Comparison of ENCODE assay signal across 8 mouse cellular contexts in genomic region chr11:23307566-23307920, GRCm38 (mm10). TPM values are rescaled to one million over a fixed set of nuclear protein-coding genes. Genes with fewer than 3 reads are reported as not detected.
DNase-seq lines count a peak whose midpoint lies in the region; ATAC-seq and TF ChIP-seq lines count a peak whose summit lies in the region.

No protein-coding gene starts in this region.

- no peaks in the 10 kb centered on the region for H3K9me3 ChIP-seq in kidney, postnatal 0 days (replicated peaks; ENCODE audit: low read length)
- H3K9me3 ChIP-seq in hindbrain, postnatal 0 days (ENCODE audit: low read length), result no peaks in the 10 kb centered on the region

- H3K79me2 ChIP-seq in myocyte (ENCODE audit: control insufficient read depth, insufficient read depth), result peaks cover 57% of the 10 kb centered on the region

- no peaks in the 10 kb centered on the region for H3K4me1 ChIP-seq in kidney, postnatal 0 days (replicated peaks; ENCODE audit: insufficient read depth, low read length)
- peaks cover 5% of the 10 kb centered on the region for H3K4me1 ChIP-seq in brown adipose tissue, adult 24 weeks (ENCODE audit: control insufficient read depth, insufficient read depth, insufficient read length, low read length)
- peaks cover 9% of the 10 kb centered on the region; the same call in 1 of the 2 replicates for H3K4me1 ChIP-seq in hindbrain, postnatal 0 days (ENCODE audit: insufficient read depth, low read length)

- H3K36me3 ChIP-seq in kidney, postnatal 0 days (ENCODE audit: insufficient read depth, low read length), result no peaks in the 10 kb centered on the region
- no peaks in the 10 kb centered on the region for H3K36me3 ChIP-seq in hindbrain, postnatal 0 days (ENCODE audit: insufficient read depth, low read length)
- no peaks in the 10 kb centered on the region for H3K36me3 ChIP-seq in myocyte (ENCODE audit: control insufficient read depth, insufficient read depth)

- H3K4me2 ChIP-seq in kidney, postnatal 0 days (ENCODE audit: low read length), result peak overlapping the region; percentile 66
- peak overlapping the region; percentile 70 for H3K4me2 ChIP-seq in hindbrain, postnatal 0 days (ENCODE audit: low read depth, low read length)
- peak overlapping the region; percentile 89 for H3K4me2 ChIP-seq in myocyte (ENCODE audit: low read depth)

- 1% methylated on average over 6 of the region's 6 CpGs for WGBS in kidney, postnatal 0 days
- WGBS in hindbrain, postnatal 0 days, result under 1% methylated on average over 6 of the region's 6 CpGs

- H3K9ac ChIP-seq in kidney, postnatal 0 days (ENCODE audit: low read depth, low read length), result peak overlapping the region; percentile 88
- H3K9ac ChIP-seq in hindbrain, postnatal 0 days (replicated peaks; ENCODE audit: low read length), result peak overlapping the region; percentile 96

- ATAC-seq in kidney, postnatal 0 days (replicated peaks; ENCODE audit: low FRiP score, low read depth), result no peak
- ATAC-seq in hindbrain, postnatal 0 days, result no peak

- DNase-seq in kidney, postnatal 0 days (ENCODE audit: low spot score), result no peak
- DNase-seq in kidney, postnatal 4 days, result no peak
- no peak for DNase-seq in hindbrain, postnatal 0 days (ENCODE audit: low spot score)
- DNase-seq in adrenal gland, postnatal 36 days, result no peak
- DNase-seq in left cerebral cortex, adult 8-10 months (ENCODE audit: low spot score in 2 of 2), result no peak
- DNase-seq in urinary bladder, postnatal 36 days (ENCODE audit: low spot score in 2 of 2), result no peak

- TF ChIP-seq CTCF in kidney, postnatal 0 days (IDR thresholded peaks at IDR 0.05; ENCODE audit: low read depth), result no peak
- TF ChIP-seq CTCF in hindbrain, postnatal 0 days (IDR thresholded peaks at IDR 0.05; ENCODE audit: low read depth), result no peak

- H3ac ChIP-seq in myocyte (ENCODE audit: control insufficient read depth, insufficient read length), result peak overlapping the region; percentile 86

- no peaks in the 10 kb centered on the region for H3K27me3 ChIP-seq in kidney, postnatal 0 days (ENCODE audit: insufficient read depth, low read length)
- no peaks in the 10 kb centered on the region for H3K27me3 ChIP-seq in hindbrain, postnatal 0 days (ENCODE audit: insufficient read depth, low read length)
- no peaks in the 10 kb centered on the region for H3K27me3 ChIP-seq in myocyte (ENCODE audit: control insufficient read depth, insufficient read depth, insufficient read length)

- TF ChIP-seq POLR2A in myocyte (IDR thresholded peaks at IDR 0.05; ENCODE audit: insufficient read length, low read depth), result no peak

- H3K27ac ChIP-seq in kidney, postnatal 0 days, result no peak overlapping the region
- H3K27ac ChIP-seq in brown adipose tissue, adult 24 weeks (replicated peaks; ENCODE audit: low read depth, low read length), result no peak overlapping the region
- peak overlapping the region; percentile 99 for H3K27ac ChIP-seq in hindbrain, postnatal 0 days

- peak overlapping the region; percentile 75 for H3K4me3 ChIP-seq in kidney, postnatal 0 days (replicated peaks; ENCODE audit: low read depth, low read length)
- H3K4me3 ChIP-seq in brown adipose tissue, adult 24 weeks (ENCODE audit: insufficient read depth, low read depth, low read length), result peak overlapping the region; percentile 100
- peak overlapping the region; percentile 94 for H3K4me3 ChIP-seq in hindbrain, postnatal 0 days (ENCODE audit: low read length)
- H3K4me3 ChIP-seq in myocyte, result peak overlapping the region; percentile 82

TF ChIP-seq in myocyte, 11 proteins besides CTCF, POLR2A, EP300 and RAD21:
- TF ChIP-seq MYOG (IDR thresholded peaks at IDR 0.05; ENCODE audit: control insufficient read depth in 1 of 3, insufficient read depth in 1 of 3, insufficient read length in 2 of 3, low read depth in 2 of 3) (no peak), SRF (IDR thresholded peaks at IDR 0.05; ENCODE audit: control insufficient read depth, insufficient read length, low read depth) (no peak), USF1 (IDR thresholded peaks at IDR 0.05; ENCODE audit: low read depth) (no peak), E2F4 (IDR thresholded peaks at IDR 0.05; ENCODE audit: insufficient read depth) (no peak), TCF3 (IDR thresholded peaks at IDR 0.05; ENCODE audit: insufficient read length, low read depth) (no peak), POLR2AphosphoS2 (IDR thresholded peaks at IDR 0.05; ENCODE audit: insufficient read length, low read depth) (no peak), TCF12 (IDR thresholded peaks at IDR 0.05; ENCODE audit: insufficient read depth, poor library complexity, severe bottlenecking) (no peak), REST (IDR thresholded peaks at IDR 0.05; ENCODE audit: insufficient read depth, insufficient read length) (no peak)

RNA-seq across cellular contexts. Expression of gene Usp34, which starts 0.8 kb away (rescaled TPM):
- 22.5 and 24.5 TPM in 2 replicates for polyA plus RNA-seq in kidney, postnatal 0 days (2015; fragmentation: Nextera tagmentation; extraction: Ambion mirVana)
- 12.4 and 15.9 TPM in 2 replicates for polyA plus RNA-seq in brown adipose tissue, adult 24 weeks (2012; ENCODE audit: insufficient read depth, insufficient read length, missing spikeins)
- total RNA-seq in hindbrain, postnatal 0 days (2014; rRNA removed), result 95.2 and 95.3 TPM in 2 replicates
- polyA plus RNA-seq in hindbrain, postnatal 0 days (2015; fragmentation: Nextera tagmentation; extraction: Ambion mirVana), result 24.5 and 26.7 TPM in 2 replicates
- polyA plus RNA-seq in myocyte (2012; fragmentation: generic; extraction: Trizol), result 7.2 TPM
- total RNA-seq in adrenal gland, postnatal 36 days (2021), result 10 to 100 TPM; 65.8 to 68.1 TPM
- total RNA-seq in left cerebral cortex, adult 8-10 months (2022), result 100 to 1,000 TPM in 2 of 4 experiments, 10 to 100 TPM in 2; 78.6 to 110 (median 94.6) TPM

RNA-seq across cellular contexts. Expression of gene Xpo1, which starts 51.7 kb away (rescaled TPM):
- polyA plus RNA-seq in kidney, postnatal 0 days (2015; fragmentation: Nextera tagmentation; extraction: Ambion mirVana), result 45.7 and 49.3 TPM in 2 replicates
- polyA plus RNA-seq in brown adipose tissue, adult 24 weeks (2012; ENCODE audit: insufficient read depth, insufficient read length, missing spikeins), result 22.1 and 33.0 TPM in 2 replicates
- total RNA-seq in hindbrain, postnatal 0 days (2014; rRNA removed), result 50.7 and 51.8 TPM in 2 replicates
- 40.8 and 43.7 TPM in 2 replicates for polyA plus RNA-seq in hindbrain, postnatal 0 days (2015; fragmentation: Nextera tagmentation; extraction: Ambion mirVana)
- polyA plus RNA-seq in myocyte (2012; fragmentation: generic; extraction: Trizol), result 20.8 TPM
- total RNA-seq in adrenal gland, postnatal 36 days (2021), result 10 to 100 TPM; 66.4 to 76.3 TPM
- total RNA-seq in left cerebral cortex, adult 8-10 months (2022), result 10 to 100 TPM; 52.4 to 58.9 (median 57.1) TPM
